Mouse (Mus musculus): ENCODE data around the gene Spsb3. TPM values are rescaled to one million over a fixed set of nuclear protein-coding genes. Genes with fewer than 3 reads are reported as not detected.

The Spsb3 gene
- polyA plus RNA-seq, 1 experiment = 55.5 TPM

GRCm38 (mm10) chr17:24902124-24902523 lies 15.7 kb downstream of the Spsb3 start:
- Histone ChIP-seq H3K27me3 (replicated peaks; ENCODE audit: control insufficient read depth, insufficient read depth, low read length) (no peaks in the 10 kb centered on the region), H3K4me3 (ENCODE audit: insufficient read depth, low read depth, low read length) (no peak overlapping the region), H3K4me1 (ENCODE audit: control insufficient read depth, insufficient read depth, low read length) (peaks cover 2% of the 10 kb centered on the region; the same call in 1 of the 2 replicates), H3K27ac (ENCODE audit: insufficient read depth, low read depth, low read length) (no peak overlapping the region), H3K36me3 (ENCODE audit: control insufficient read depth, insufficient read depth, low read length) (peaks cover 4% of the 10 kb centered on the region; the same call in 1 of the 2 replicates)
- no peak for DNase-seq
- no peak for TF ChIP-seq CTCF (conservative IDR thresholded peaks at IDR 0.05; ENCODE audit: insufficient read depth, insufficient read length, low read depth, low read length)
- TF ChIP-seq POLR2A (IDR thresholded peaks at IDR 0.05; ENCODE audit: low read depth, low read length) = no peak
- WGBS = 93% methylated on average over 5 of the region's 5 CpGs

GRCm38 (mm10) chr17:24902671-24903474 lies 16.4 kb downstream of the Spsb3 start:
- H3K27me3 ChIP-seq (replicated peaks; ENCODE audit: control insufficient read depth, insufficient read depth, low read length) = no peaks in the 10 kb centered on the region
- no peak overlapping the region for H3K27ac ChIP-seq (ENCODE audit: insufficient read depth, low read depth, low read length)
- peaks cover 4% of the 10 kb centered on the region; the same call in 1 of the 2 replicates for H3K36me3 ChIP-seq (ENCODE audit: control insufficient read depth, insufficient read depth, low read length)
- DNase-seq = no peak
- WGBS = 63% methylated on average over 9 of the region's 9 CpGs
- no peak overlapping the region for H3K4me3 ChIP-seq (ENCODE audit: insufficient read depth, low read depth, low read length)
- TF ChIP-seq CTCF (conservative IDR thresholded peaks at IDR 0.05; ENCODE audit: insufficient read depth, insufficient read length, low read depth, low read length) (peak; percentile 47), POLR2A (IDR thresholded peaks at IDR 0.05; ENCODE audit: low read depth, low read length) (no peak)
- H3K4me1 ChIP-seq (ENCODE audit: control insufficient read depth, insufficient read depth, low read length) = no peaks in the 10 kb centered on the region

GRCm38 (mm10) chr17:24903767-24904166 lies 17.3 kb downstream of the Spsb3 start:
- H3K27me3 ChIP-seq (replicated peaks; ENCODE audit: control insufficient read depth, insufficient read depth, low read length) = no peaks in the 10 kb centered on the region
- no peak overlapping the region for H3K4me3 ChIP-seq (ENCODE audit: insufficient read depth, low read depth, low read length)
- no peak for DNase-seq
- TF ChIP-seq POLR2A (IDR thresholded peaks at IDR 0.05; ENCODE audit: low read depth, low read length) (no peak), CTCF (conservative IDR thresholded peaks at IDR 0.05; ENCODE audit: insufficient read depth, insufficient read length, low read depth, low read length) (no peak)
- H3K36me3 ChIP-seq (ENCODE audit: control insufficient read depth, insufficient read depth, low read length) = peaks cover 4% of the 10 kb centered on the region
- 90% methylated on average over 9 of the region's 9 CpGs for WGBS
- H3K4me1 ChIP-seq (ENCODE audit: control insufficient read depth, insufficient read depth, low read length) = no peaks in the 10 kb centered on the region
- no peak overlapping the region for H3K27ac ChIP-seq (ENCODE audit: insufficient read depth, low read depth, low read length)

DNA sequence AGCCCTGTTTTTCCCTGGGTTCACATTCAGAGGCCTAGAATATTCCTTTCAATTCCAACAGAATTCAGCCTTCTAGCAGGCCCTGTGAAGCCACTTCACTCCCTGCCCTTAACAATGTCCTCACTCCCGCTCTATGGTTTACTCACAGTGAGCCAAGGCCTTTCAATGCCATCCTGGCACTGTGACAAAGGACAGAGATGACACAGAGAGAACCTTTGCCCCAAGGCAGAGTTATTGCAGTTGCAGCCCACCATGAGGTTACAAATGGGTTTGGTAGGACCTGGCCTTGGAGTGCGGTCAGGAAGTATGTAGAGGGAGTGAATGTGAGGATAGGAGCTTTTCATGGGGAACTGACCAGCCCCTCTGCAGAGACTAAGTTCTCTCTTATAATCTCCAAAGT lies 21.1 kb downstream of the Spsb3 start:
- no peak for TF ChIP-seq POLR2A (IDR thresholded peaks at IDR 0.05; ENCODE audit: low read depth, low read length)
- no peak for TF ChIP-seq CTCF (conservative IDR thresholded peaks at IDR 0.05; ENCODE audit: insufficient read depth, insufficient read length, low read depth, low read length)
- Histone ChIP-seq H3K27ac (ENCODE audit: insufficient read depth, low read depth, low read length) (no peak overlapping the region), H3K27me3 (replicated peaks; ENCODE audit: control insufficient read depth, insufficient read depth, low read length) (no peaks in the 10 kb centered on the region), H3K4me3 (ENCODE audit: insufficient read depth, low read depth, low read length) (no peak overlapping the region), H3K4me1 (ENCODE audit: control insufficient read depth, insufficient read depth, low read length) (no peaks in the 10 kb centered on the region), H3K36me3 (ENCODE audit: control insufficient read depth, insufficient read depth, low read length) (peaks cover 2% of the 10 kb centered on the region)
- DNase-seq = no peak
- 84% methylated on average over 2 of the region's 2 CpGs for WGBS

DNA sequence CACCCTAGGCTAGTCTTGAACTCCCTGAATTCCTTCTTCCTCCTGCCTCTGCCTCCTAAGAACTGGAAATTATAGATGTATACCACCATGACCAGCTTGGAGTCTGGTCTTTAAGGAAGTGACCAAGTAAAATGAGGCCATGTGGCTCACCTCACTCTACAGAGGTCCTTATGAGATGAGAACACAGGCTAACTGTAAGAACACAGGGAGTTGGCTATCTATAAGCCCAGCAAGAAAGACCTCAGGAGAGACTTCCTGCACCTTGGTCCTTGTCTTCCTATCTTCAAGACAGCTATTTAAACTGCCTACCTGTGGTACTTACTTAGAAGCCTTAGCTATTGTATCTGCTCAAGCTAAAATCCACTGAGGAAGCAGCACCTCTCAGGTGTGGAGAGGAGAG lies 27.5 kb downstream of the Spsb3 start:
- no peak for TF ChIP-seq CTCF (conservative IDR thresholded peaks at IDR 0.05; ENCODE audit: insufficient read depth, insufficient read length, low read depth, low read length)
- no peak for TF ChIP-seq POLR2A (IDR thresholded peaks at IDR 0.05; ENCODE audit: low read depth, low read length)
- no peaks in the 10 kb centered on the region for H3K4me1 ChIP-seq (ENCODE audit: control insufficient read depth, insufficient read depth, low read length)
- H3K4me3 ChIP-seq (ENCODE audit: insufficient read depth, low read depth, low read length) = no peak overlapping the region
- H3K27me3 ChIP-seq (replicated peaks; ENCODE audit: control insufficient read depth, insufficient read depth, low read length) = no peaks in the 10 kb centered on the region
- DNase-seq = no peak
- no peaks in the 10 kb centered on the region; the same call in none of the 2 replicates for H3K36me3 ChIP-seq (ENCODE audit: control insufficient read depth, insufficient read depth, low read length)
- no peak overlapping the region for H3K27ac ChIP-seq (ENCODE audit: insufficient read depth, low read depth, low read length)

DNA sequence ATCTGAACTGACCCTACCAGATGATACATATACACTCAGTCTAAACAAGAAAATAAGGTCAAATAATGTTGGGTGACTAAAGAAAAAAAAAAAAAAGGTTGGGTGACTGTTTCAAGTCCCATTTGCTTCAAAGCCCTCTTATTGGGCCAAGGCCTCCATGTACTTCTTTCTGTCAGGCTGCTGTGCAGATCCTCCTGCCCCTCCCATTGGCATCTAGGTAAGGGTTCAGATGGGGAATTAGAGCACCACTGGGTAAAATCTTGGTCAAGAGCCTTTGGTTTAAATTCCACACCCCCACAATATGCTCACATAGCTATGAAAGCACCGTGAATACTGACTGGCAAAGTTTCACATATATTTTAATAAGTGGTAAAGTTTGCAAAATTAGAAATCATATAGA lies 36.8 kb downstream of the Spsb3 start:
- H3K27me3 ChIP-seq (replicated peaks; ENCODE audit: control insufficient read depth, insufficient read depth, low read length) = no peaks in the 10 kb centered on the region
- no peaks in the 10 kb centered on the region for H3K4me1 ChIP-seq (ENCODE audit: control insufficient read depth, insufficient read depth, low read length)
- H3K4me3 ChIP-seq (ENCODE audit: insufficient read depth, low read depth, low read length) = no peak overlapping the region
- WGBS = 89% methylated on average over 1 of the region's 1 CpGs
- peaks cover 3% of the 10 kb centered on the region for H3K36me3 ChIP-seq (ENCODE audit: control insufficient read depth, insufficient read depth, low read length)
- H3K27ac ChIP-seq (ENCODE audit: insufficient read depth, low read depth, low read length) = no peak overlapping the region
- DNase-seq = no peak
- TF ChIP-seq POLR2A (IDR thresholded peaks at IDR 0.05; ENCODE audit: low read depth, low read length) (no peak), CTCF (conservative IDR thresholded peaks at IDR 0.05; ENCODE audit: insufficient read depth, insufficient read length, low read depth, low read length) (no peak)

- DNase-seq = no peak
- H3K4me1 ChIP-seq (ENCODE audit: control insufficient read depth, insufficient read depth, low read length) = peaks cover 8% of the 10 kb centered on the region; the same call in 1 of the 2 replicates
- peaks cover 3% of the 10 kb centered on the region for H3K36me3 ChIP-seq (ENCODE audit: control insufficient read depth, insufficient read depth, low read length)
- H3K27ac ChIP-seq (ENCODE audit: insufficient read depth, low read depth, low read length) = no peak overlapping the region
- H3K27me3 ChIP-seq (replicated peaks; ENCODE audit: control insufficient read depth, insufficient read depth, low read length) = no peaks in the 10 kb centered on the region
- WGBS = 57% methylated on average over 1 of the region's 1 CpGs
- TF ChIP-seq CTCF (conservative IDR thresholded peaks at IDR 0.05; ENCODE audit: insufficient read depth, insufficient read length, low read depth, low read length) (no peak), POLR2A (IDR thresholded peaks at IDR 0.05; ENCODE audit: low read depth, low read length) (no peak)
- no peak overlapping the region for H3K4me3 ChIP-seq (ENCODE audit: insufficient read depth, low read depth, low read length)
Measured at GRCm38 (mm10) chr17:24929506-24929905, 43.1 kb downstream of the Spsb3 start.

All from kidney, adult 2 months (tissue).